Mouse (Mus musculus): ENCODE results near the gene Tmem88. TPM values are rescaled to one million over a fixed set of nuclear protein-coding genes. Genes with fewer than 3 reads are reported as not detected.

Tmem88 gene
- total and polyA plus RNA-seq, 2 experiments from 2014 or later, result 33.0 to 62.5 TPM

- DNase-seq (ENCODE audit: low spot score), result no peak
- WGBS, result 51% methylated on average over 8 of the region's 8 CpGs
- Histone ChIP-seq H3K4me1 (ENCODE audit: control insufficient read depth, insufficient read depth) (peaks cover 41% of the 10 kb centered on the region), H3K27ac (ENCODE audit: low read depth) (peak overlapping the region; percentile 49), H3K4me2 (ENCODE audit: low read depth, low read length) (peak overlapping the region; percentile 24; the same call in 1 of the 2 replicates), H3K4me3 (ENCODE audit: low read depth, low read length) (no peak overlapping the region), H3K9me3 (replicated peaks; ENCODE audit: control insufficient read depth, low read length) (no peaks in the 10 kb centered on the region), H3K36me3 (replicated peaks; ENCODE audit: control insufficient read depth, insufficient read depth, low read length) (peaks cover 34% of the 10 kb centered on the region), H3K27me3 (ENCODE audit: control insufficient read depth, insufficient read depth, low read length) (no peaks in the 10 kb centered on the region), H3K9ac (replicated peaks; ENCODE audit: low read depth, low read length) (no peak overlapping the region)
- TF ChIP-seq CTCF (IDR thresholded peaks at IDR 0.05; ENCODE audit: low read depth), result no peak
- no peak for TF ChIP-seq EP300 (IDR thresholded peaks at IDR 0.05; ENCODE audit: low read depth)
- ATAC-seq (ENCODE audit: insufficient read depth, low read depth), result no peak
Observed at GRCm38 (mm10) chr11:69364376-69364775, 33.7 kb downstream of the Tmem88 start.

- H3K4me3 ChIP-seq (ENCODE audit: low read depth, low read length), result no peak overlapping the region
- no peak overlapping the region for H3K9ac ChIP-seq (replicated peaks; ENCODE audit: low read depth, low read length)
- DNase-seq (ENCODE audit: low spot score) (no peak), ATAC-seq (ENCODE audit: insufficient read depth, low read depth) (no peak)
- no peaks in the 10 kb centered on the region for H3K27me3 ChIP-seq (ENCODE audit: control insufficient read depth, insufficient read depth, low read length)
- peaks cover 34% of the 10 kb centered on the region for H3K4me1 ChIP-seq (ENCODE audit: control insufficient read depth, insufficient read depth)
- 78% methylated on average over 2 of the region's 2 CpGs for WGBS
- no peak overlapping the region for H3K27ac ChIP-seq (ENCODE audit: low read depth)
- no peaks in the 10 kb centered on the region for H3K9me3 ChIP-seq (replicated peaks; ENCODE audit: control insufficient read depth, low read length)
- TF ChIP-seq EP300 (IDR thresholded peaks at IDR 0.05; ENCODE audit: low read depth), result no peak
- no peak overlapping the region for H3K4me2 ChIP-seq (ENCODE audit: low read depth, low read length)
- H3K36me3 ChIP-seq (replicated peaks; ENCODE audit: control insufficient read depth, insufficient read depth, low read length), result peaks cover 50% of the 10 kb centered on the region
Observed at GRCm38 (mm10) chr11:69362479-69362878, 35.6 kb downstream of the Tmem88 start.

- TF ChIP-seq EP300 (IDR thresholded peaks at IDR 0.05; ENCODE audit: low read depth), result no peak
- Histone ChIP-seq H3K27me3 (ENCODE audit: control insufficient read depth, insufficient read depth, low read length) (no peaks in the 10 kb centered on the region), H3K4me1 (ENCODE audit: control insufficient read depth, insufficient read depth) (peaks cover 29% of the 10 kb centered on the region), H3K4me2 (ENCODE audit: low read depth, low read length) (no peak overlapping the region), H3K4me3 (ENCODE audit: low read depth, low read length) (no peak overlapping the region), H3K27ac (ENCODE audit: low read depth) (no peak overlapping the region), H3K9me3 (replicated peaks; ENCODE audit: control insufficient read depth, low read length) (no peaks in the 10 kb centered on the region), H3K9ac (replicated peaks; ENCODE audit: low read depth, low read length) (no peak overlapping the region), H3K36me3 (replicated peaks; ENCODE audit: control insufficient read depth, insufficient read depth, low read length) (peaks cover 55% of the 10 kb centered on the region)
- ATAC-seq (ENCODE audit: insufficient read depth, low read depth) (no peak), DNase-seq (ENCODE audit: low spot score) (no peak)
- WGBS, result 78% methylated on average over 7 of the region's 7 CpGs
Observed at GRCm38 (mm10) chr11:69362021-69362420, 36.0 kb downstream of the Tmem88 start.

GRCm38 (mm10) chr11:69357690-69358089, 40.3 kb downstream of the Tmem88 start:
- Histone ChIP-seq H3K27ac (ENCODE audit: low read depth) (no peak overlapping the region), H3K4me3 (ENCODE audit: low read depth, low read length) (no peak overlapping the region), H3K4me2 (ENCODE audit: low read depth, low read length) (no peak overlapping the region), H3K27me3 (ENCODE audit: control insufficient read depth, insufficient read depth, low read length) (no peaks in the 10 kb centered on the region), H3K4me1 (ENCODE audit: control insufficient read depth, insufficient read depth) (no peaks in the 10 kb centered on the region), H3K9ac (replicated peaks; ENCODE audit: low read depth, low read length) (no peak overlapping the region), H3K9me3 (replicated peaks; ENCODE audit: control insufficient read depth, low read length) (no peaks in the 10 kb centered on the region), H3K36me3 (replicated peaks; ENCODE audit: control insufficient read depth, insufficient read depth, low read length) (peaks cover 86% of the 10 kb centered on the region)
- no peak for DNase-seq (ENCODE audit: low spot score)
- ATAC-seq (ENCODE audit: insufficient read depth, low read depth), result no peak
- TF ChIP-seq CTCF (IDR thresholded peaks at IDR 0.05; ENCODE audit: low read depth), result no peak
- no peak for TF ChIP-seq EP300 (IDR thresholded peaks at IDR 0.05; ENCODE audit: low read depth)
- 90% methylated on average over 12 of the region's 12 CpGs for WGBS

- WGBS, result 85% methylated on average over 5 of the region's 5 CpGs
Observed at GRCm38 (mm10) chr11:69356544-69356943, 41.5 kb downstream of the Tmem88 start.

More at GRCm38 (mm10) chr11:69356544-69356943, 41.5 kb downstream of the Tmem88 start:
- Histone ChIP-seq H3K27me3 (ENCODE audit: control insufficient read depth, insufficient read depth, low read length) (no peaks in the 10 kb centered on the region), H3K27ac (ENCODE audit: low read depth) (no peak overlapping the region), H3K9me3 (replicated peaks; ENCODE audit: control insufficient read depth, low read length) (no peaks in the 10 kb centered on the region), H3K4me2 (ENCODE audit: low read depth, low read length) (no peak overlapping the region), H3K4me3 (ENCODE audit: low read depth, low read length) (no peak overlapping the region), H3K4me1 (ENCODE audit: control insufficient read depth, insufficient read depth) (no peaks in the 10 kb centered on the region), H3K36me3 (replicated peaks; ENCODE audit: control insufficient read depth, insufficient read depth, low read length) (peaks cover 91% of the 10 kb centered on the region), H3K9ac (replicated peaks; ENCODE audit: low read depth, low read length) (no peak overlapping the region)
- TF ChIP-seq CTCF (IDR thresholded peaks at IDR 0.05; ENCODE audit: low read depth) (no peak), EP300 (IDR thresholded peaks at IDR 0.05; ENCODE audit: low read depth) (no peak)
- DNase-seq (ENCODE audit: low spot score) (no peak), ATAC-seq (ENCODE audit: insufficient read depth, low read depth) (no peak)

Other genes with a start within 250 kb of the Tmem88 start
- gene Alox12b, start 241.2 kb downstream of the Tmem88 start, total RNA-seq (2014; rRNA removed; ENCODE audit: low replicate concordance), result not detected in 2 replicates
- not detected in 2 replicates for gene Alox12b, start 241.2 kb downstream of the Tmem88 start, polyA plus RNA-seq (2015; fragmentation: Nextera tagmentation; extraction: Ambion mirVana)
- 3.0 and 3.7 TPM in 2 replicates for gene Alox8, start 200.4 kb downstream of the Tmem88 start, total RNA-seq (2014; rRNA removed; ENCODE audit: low replicate concordance)
- gene Alox8, start 200.4 kb downstream of the Tmem88 start, polyA plus RNA-seq (2015; fragmentation: Nextera tagmentation; extraction: Ambion mirVana), result 0.86 and 2.5 TPM in 2 replicates
- 0.27 TPM in 1 of 2 replicates, not detected in the other for gene Gucy2e, start 161.2 kb downstream of the Tmem88 start, total RNA-seq (2014; rRNA removed; ENCODE audit: low replicate concordance)
- 0.07 and 0.15 TPM in 2 replicates for gene Gucy2e, start 161.2 kb downstream of the Tmem88 start, polyA plus RNA-seq (2015; fragmentation: Nextera tagmentation; extraction: Ambion mirVana)
- gene Cntrob, start 74.5 kb downstream of the Tmem88 start, total RNA-seq (2014; rRNA removed; ENCODE audit: low replicate concordance), result 7.5 and 15.5 TPM in 2 replicates
- gene Cntrob, start 74.5 kb downstream of the Tmem88 start, polyA plus RNA-seq (2015; fragmentation: Nextera tagmentation; extraction: Ambion mirVana), result 6.9 and 8.4 TPM in 2 replicates
- gene Trappc1, start 74.3 kb downstream of the Tmem88 start, total RNA-seq (2014; rRNA removed; ENCODE audit: low replicate concordance), result 240 and 263 TPM in 2 replicates
- gene Trappc1, start 74.3 kb downstream of the Tmem88 start, polyA plus RNA-seq (2015; fragmentation: Nextera tagmentation; extraction: Ambion mirVana), result 180 and 186 TPM in 2 replicates
- gene Kcnab3, start 72.0 kb downstream of the Tmem88 start, total RNA-seq (2014; rRNA removed; ENCODE audit: low replicate concordance), result 1.1 and 2.8 TPM in 2 replicates
- 1.1 and 1.4 TPM in 2 replicates for gene Kcnab3, start 72.0 kb downstream of the Tmem88 start, polyA plus RNA-seq (2015; fragmentation: Nextera tagmentation; extraction: Ambion mirVana)
- gene Rnf227, start 57.8 kb downstream of the Tmem88 start, total RNA-seq (2014; rRNA removed; ENCODE audit: low replicate concordance), result 1.5 and 10.2 TPM in 2 replicates
- 3.4 and 4.3 TPM in 2 replicates for gene Rnf227, start 57.8 kb downstream of the Tmem88 start, polyA plus RNA-seq (2015; fragmentation: Nextera tagmentation; extraction: Ambion mirVana)
- gene Chd3, start 28.8 kb downstream of the Tmem88 start, total RNA-seq (2014; rRNA removed; ENCODE audit: low replicate concordance), result 23.6 and 23.8 TPM in 2 replicates
- 10.3 and 12.4 TPM in 2 replicates for gene Chd3, start 28.8 kb downstream of the Tmem88 start, polyA plus RNA-seq (2015; fragmentation: Nextera tagmentation; extraction: Ambion mirVana)
- 64.9 and 93.4 TPM in 2 replicates for gene Naa38, start 2.7 kb downstream of the Tmem88 start, total RNA-seq (2014; rRNA removed; ENCODE audit: low replicate concordance)
- gene Naa38, start 2.7 kb downstream of the Tmem88 start, polyA plus RNA-seq (2015; fragmentation: Nextera tagmentation; extraction: Ambion mirVana), result 171 and 175 TPM in 2 replicates
- 14.2 and 17.6 TPM in 2 replicates for gene Cyb5d1, start 2.6 kb downstream of the Tmem88 start, total RNA-seq (2014; rRNA removed; ENCODE audit: low replicate concordance)
- 16.7 and 18.6 TPM in 2 replicates for gene Cyb5d1, start 2.6 kb downstream of the Tmem88 start, polyA plus RNA-seq (2015; fragmentation: Nextera tagmentation; extraction: Ambion mirVana)
- 7.8 and 10.0 TPM in 2 replicates for gene Kdm6b, start 15.4 kb upstream of the Tmem88 start, total RNA-seq (2014; rRNA removed; ENCODE audit: low replicate concordance)
- 23.0 and 23.6 TPM in 2 replicates for gene Kdm6b, start 15.4 kb upstream of the Tmem88 start, polyA plus RNA-seq (2015; fragmentation: Nextera tagmentation; extraction: Ambion mirVana)
- gene Dnah2, start 150.9 kb upstream of the Tmem88 start, total RNA-seq (2014; rRNA removed; ENCODE audit: low replicate concordance), result not detected in 2 replicates
- gene Dnah2, start 150.9 kb upstream of the Tmem88 start, polyA plus RNA-seq (2015; fragmentation: Nextera tagmentation; extraction: Ambion mirVana), result 0.03 and 0.30 TPM in 2 replicates
- gene Efnb3, start 162.0 kb upstream of the Tmem88 start, total RNA-seq (2014; rRNA removed; ENCODE audit: low replicate concordance), result 70.1 and 79.5 TPM in 2 replicates
- 69.4 and 75.6 TPM in 2 replicates for gene Efnb3, start 162.0 kb upstream of the Tmem88 start, polyA plus RNA-seq (2015; fragmentation: Nextera tagmentation; extraction: Ambion mirVana)
- gene Wrap53, start 182.0 kb upstream of the Tmem88 start, total RNA-seq (2014; rRNA removed; ENCODE audit: low replicate concordance), result 12.4 and 18.7 TPM in 2 replicates
- 6.7 and 7.8 TPM in 2 replicates for gene Wrap53, start 182.0 kb upstream of the Tmem88 start, polyA plus RNA-seq (2015; fragmentation: Nextera tagmentation; extraction: Ambion mirVana)
- 33.6 and 35.9 TPM in 2 replicates for gene Trp53, start 182.1 kb upstream of the Tmem88 start, total RNA-seq (2014; rRNA removed; ENCODE audit: low replicate concordance)
- gene Trp53, start 182.1 kb upstream of the Tmem88 start, polyA plus RNA-seq (2015; fragmentation: Nextera tagmentation; extraction: Ambion mirVana), result 31.5 and 32.6 TPM in 2 replicates
- 23.7 and 24.7 TPM in 2 replicates for gene Atp1b2, start 207.7 kb upstream of the Tmem88 start, total RNA-seq (2014; rRNA removed; ENCODE audit: low replicate concordance)
- 15.1 and 16.8 TPM in 2 replicates for gene Atp1b2, start 207.7 kb upstream of the Tmem88 start, polyA plus RNA-seq (2015; fragmentation: Nextera tagmentation; extraction: Ambion mirVana)
- not detected in 2 replicates for gene Shbg, start 219.7 kb upstream of the Tmem88 start, total RNA-seq (2014; rRNA removed; ENCODE audit: low replicate concordance)
- gene Shbg, start 219.7 kb upstream of the Tmem88 start, polyA plus RNA-seq (2015; fragmentation: Nextera tagmentation; extraction: Ambion mirVana), result 0.08 TPM in 1 of 2 replicates, not detected in the other
- 7.3 TPM in 1 of 2 replicates, not detected in the other for gene Sat2, start 223.8 kb upstream of the Tmem88 start, total RNA-seq (2014; rRNA removed; ENCODE audit: low replicate concordance)
- gene Sat2, start 223.8 kb upstream of the Tmem88 start, polyA plus RNA-seq (2015; fragmentation: Nextera tagmentation; extraction: Ambion mirVana), result 17.8 and 18.8 TPM in 2 replicates
- gene Fxr2, start 234.8 kb upstream of the Tmem88 start, total RNA-seq (2014; rRNA removed; ENCODE audit: low replicate concordance), result 64.7 and 102 TPM in 2 replicates
- 15.8 and 17.7 TPM in 2 replicates for gene Fxr2, start 234.8 kb upstream of the Tmem88 start, polyA plus RNA-seq (2015; fragmentation: Nextera tagmentation; extraction: Ambion mirVana)